Mouse (Mus musculus) forebrain, embryonic 16.5 days (tissue): Measurements from ENCODE around the gene Zmiz1. TPM values are rescaled to one million over a fixed set of nuclear protein-coding genes. Genes with fewer than 3 reads are reported as not detected.

ENCODE experiments used
- ATAC-seq: fragments of 200-750 bp; cut with Nextera tagmentation; 2 replicates; pipeline ENCODE4 v1.8.0; 2017; ENCODE audit warnings: mild to moderate bottlenecking, moderate library complexity
- H3K27ac ChIP-seq: fragments of 300-500 bp; sonication (generic); 2 replicates; pipeline ENCODE4 v1.5.1; 2014; ENCODE audit warnings: low read length, control low read depth
- H3K27me3 ChIP-seq: fragments of 300-500 bp; sonication (generic); replicated peaks from 2 replicates; pipeline ENCODE4 v1.6.1; 2014; ENCODE audit warnings: low read length; ENCODE audit not compliant: control insufficient read depth, insufficient read depth
- H3K36me3 ChIP-seq: fragments of 300-500 bp; sonication (generic); 2 replicates; pipeline ENCODE4 v1.6.1; 2014; ENCODE audit not compliant: control insufficient read depth, insufficient read depth
- H3K4me1 ChIP-seq: fragments of 300-500 bp; sonication (generic); replicated peaks from 2 replicates; pipeline ENCODE4 v1.6.1; 2014; ENCODE audit warnings: low read length; ENCODE audit not compliant: control insufficient read depth, insufficient read depth
- H3K4me2 ChIP-seq: fragments of 300-500 bp; sonication (generic); 2 replicates; pipeline ENCODE4 v1.6.1; 2014; ENCODE audit warnings: mild to moderate bottlenecking, low read length, control low read depth
- H3K4me3 ChIP-seq: fragments of 300-500 bp; sonication (generic); replicated peaks from 2 replicates; pipeline ENCODE4 v1.5.1; 2014; ENCODE audit warnings: mild to moderate bottlenecking, low read length, control low read depth
- H3K9ac ChIP-seq: fragments of 300-500 bp; sonication (generic); replicated peaks from 2 replicates; pipeline ENCODE4 v1.6.1; 2014; ENCODE audit warnings: low read depth, low read length, control low read depth
- H3K9me3 ChIP-seq: fragments of 300-500 bp; sonication (generic); 2 replicates; pipeline ENCODE4 v1.6.1; 2016; ENCODE audit warnings: low read length; ENCODE audit not compliant: control insufficient read depth
- WGBS: fragments of 180-500 bp; shearing (Covaris S2); extraction: QIAGEN DNeasy Blood & Tissue Kit; methylation state at CpG from one replicate; pipeline ENCODE4 v1.1.7; 2014; 5-methylcytosine and 5-hydroxymethylcytosine counted together
- polyA plus RNA-seq: library from polyadenylated mRNA; unstranded; fragments of >200 nt; fragmentation: Nextera tagmentation; extraction: Ambion mirVana; gene quantifications from 2 replicates; pipeline ENCODE4 v1.2.1, GENCODE M21; 2015

Zmiz1 gene
- polyA plus RNA-seq, 1 experiment from 2014 or later: 56.6 TPM

DNA sequence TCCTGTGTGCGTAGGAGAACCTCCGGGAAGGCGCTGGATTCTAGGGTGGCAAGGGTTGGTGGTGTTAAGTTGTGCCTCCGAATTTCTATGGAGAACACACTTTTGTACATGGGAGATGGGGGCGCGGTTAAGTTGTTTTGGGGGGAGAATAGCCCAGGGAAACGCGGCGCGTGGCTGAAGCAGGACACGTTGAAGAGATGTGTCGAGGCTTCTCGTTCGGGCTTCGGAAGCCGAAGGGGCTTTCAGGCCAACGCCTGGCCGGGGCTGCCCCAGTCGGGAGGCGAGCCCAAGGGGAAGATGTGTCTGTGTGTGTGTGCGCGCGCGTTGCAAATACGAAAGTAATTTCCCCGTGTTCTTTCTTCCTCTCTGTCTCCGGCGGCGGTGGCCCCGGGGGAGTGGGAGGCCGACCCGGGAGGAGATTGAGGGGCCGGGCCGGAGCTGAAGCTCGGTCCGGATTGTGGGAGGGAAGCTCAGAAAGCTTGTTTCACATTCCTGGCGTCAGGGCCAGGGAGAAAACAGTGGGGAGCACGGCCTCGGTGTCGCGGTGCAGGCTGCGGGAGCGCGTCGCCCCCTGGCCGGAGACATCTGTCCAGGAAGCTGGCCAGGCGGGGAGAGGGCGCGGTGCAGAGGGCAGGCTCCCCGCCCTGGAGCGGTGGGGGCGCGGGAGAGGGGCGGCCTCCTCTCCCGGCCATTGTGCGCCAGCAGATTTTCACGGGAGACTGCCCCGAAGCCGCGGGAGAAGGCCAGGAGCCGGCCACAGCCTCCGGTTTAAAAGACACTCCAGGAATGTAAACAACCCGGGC is 1.2 kb downstream of the Zmiz1 start:
- no peak for ATAC-seq
- Histone ChIP-seq H3K4me1 (peaks cover 61% of the 10 kb centered on the region), H3K27ac (peak overlapping the region; percentile 99), H3K36me3 (no peaks in the 10 kb centered on the region), H3K4me3 (peak overlapping the region; percentile 100), H3K9me3 (no peaks in the 10 kb centered on the region), H3K9ac (peak overlapping the region; percentile 98), H3K27me3 (no peaks in the 10 kb centered on the region), H3K4me2 (peak overlapping the region; percentile 65)
- WGBS: under 1% methylated on average over 59 of the region's 63 CpGs

DNA sequence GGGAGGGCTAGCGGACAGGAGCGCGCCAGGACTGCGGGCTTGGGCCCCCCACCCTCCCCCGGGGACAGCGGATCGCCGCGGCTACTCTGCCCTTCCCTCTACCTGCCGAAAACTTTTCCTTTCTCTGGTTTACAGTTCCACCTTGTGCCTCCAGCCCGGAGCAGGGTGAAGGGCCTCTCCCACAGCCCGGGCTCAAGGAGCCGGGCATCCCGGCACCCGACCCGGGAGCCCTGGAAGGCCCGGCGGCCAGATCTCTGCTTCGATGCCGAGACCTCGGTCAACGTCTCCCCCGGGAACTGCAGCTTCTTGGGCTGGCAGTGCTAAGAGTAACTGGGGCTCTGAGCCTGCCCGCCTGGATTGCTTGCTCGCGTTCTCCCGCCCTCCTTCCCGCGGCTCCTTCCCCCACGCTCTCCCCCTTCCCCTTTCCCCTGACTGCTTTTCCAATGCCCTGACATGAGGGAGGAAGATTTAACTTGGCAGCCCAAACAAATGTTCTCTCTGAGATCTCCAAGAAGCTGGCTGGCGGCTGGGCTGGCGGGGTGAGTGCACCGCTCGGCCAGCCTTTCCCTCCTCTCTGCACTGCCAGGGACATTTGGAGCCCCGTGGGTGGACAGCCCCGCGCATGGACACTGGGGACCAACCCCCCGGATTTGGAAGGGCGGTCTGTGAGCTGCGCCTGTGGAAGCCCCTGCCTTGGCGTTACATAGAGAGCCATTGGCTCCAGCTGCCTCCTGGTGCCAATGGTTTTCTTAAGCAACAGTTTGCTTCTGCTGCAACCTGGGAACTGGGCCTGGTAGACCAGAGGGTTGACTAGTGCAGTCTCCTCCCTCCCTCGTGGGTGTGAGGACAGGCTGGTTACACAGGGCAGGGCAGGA is 2.1 kb downstream of the Zmiz1 start:
- peak overlapping the region; percentile 65 for H3K4me2 ChIP-seq

DNA sequence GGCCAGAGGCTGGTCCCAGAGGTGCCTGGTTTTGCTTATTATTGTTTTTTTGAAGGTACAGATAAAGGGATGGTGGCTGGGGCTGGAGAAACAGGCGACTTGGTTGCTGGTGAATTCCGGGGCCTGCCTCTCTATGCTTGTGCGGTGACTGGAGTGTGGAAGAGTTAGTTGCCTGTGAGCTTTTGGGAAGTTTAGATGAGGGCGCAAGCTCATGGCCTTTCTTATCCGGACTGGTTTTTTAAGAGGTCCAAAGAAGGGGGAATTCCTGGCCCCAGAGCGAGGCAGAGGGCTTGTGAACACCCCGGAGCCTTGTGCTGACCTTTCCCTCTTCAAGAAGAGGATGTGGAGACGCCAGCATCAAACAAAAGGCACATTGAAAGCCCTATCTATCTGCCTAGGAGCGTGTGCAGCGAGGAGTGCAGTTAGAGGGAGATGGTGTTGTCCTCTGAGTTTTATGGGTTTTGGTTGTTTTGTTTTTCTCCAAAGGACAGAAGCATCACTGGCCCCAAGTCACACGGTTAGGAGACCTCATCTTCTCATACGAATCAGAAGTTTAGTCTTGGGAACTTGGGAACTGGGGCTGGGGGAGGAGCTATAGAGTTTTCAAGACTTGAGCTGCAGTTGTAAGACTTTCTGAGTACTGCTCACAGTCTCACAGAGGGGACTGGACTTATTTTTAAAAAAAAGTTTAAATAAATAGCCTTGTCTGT is 2.8 kb downstream of the Zmiz1 start:
- Histone ChIP-seq H3K9me3 (no peaks in the 10 kb centered on the region), H3K9ac (peak overlapping the region; percentile 98), H3K27ac (peak overlapping the region; percentile 99), H3K4me2 (peak overlapping the region; percentile 65), H3K27me3 (no peaks in the 10 kb centered on the region), H3K4me1 (peaks cover 63% of the 10 kb centered on the region), H3K36me3 (no peaks in the 10 kb centered on the region), H3K4me3 (peak overlapping the region; percentile 100)
- WGBS: 3% methylated on average over 12 of the region's 12 CpGs
- no peak for ATAC-seq

More for the DNA sequence above, 2.1 kb downstream of the Zmiz1 start:
- Histone ChIP-seq H3K9me3 (no peaks in the 10 kb centered on the region), H3K4me1 (peaks cover 64% of the 10 kb centered on the region), H3K27ac (peak overlapping the region; percentile 99), H3K4me3 (peak overlapping the region; percentile 100), H3K9ac (peak overlapping the region; percentile 98), H3K36me3 (no peaks in the 10 kb centered on the region), H3K27me3 (no peaks in the 10 kb centered on the region)
- under 1% methylated on average over 38 of the region's 42 CpGs for WGBS
- peak; percentile 18 for ATAC-seq

DNA sequence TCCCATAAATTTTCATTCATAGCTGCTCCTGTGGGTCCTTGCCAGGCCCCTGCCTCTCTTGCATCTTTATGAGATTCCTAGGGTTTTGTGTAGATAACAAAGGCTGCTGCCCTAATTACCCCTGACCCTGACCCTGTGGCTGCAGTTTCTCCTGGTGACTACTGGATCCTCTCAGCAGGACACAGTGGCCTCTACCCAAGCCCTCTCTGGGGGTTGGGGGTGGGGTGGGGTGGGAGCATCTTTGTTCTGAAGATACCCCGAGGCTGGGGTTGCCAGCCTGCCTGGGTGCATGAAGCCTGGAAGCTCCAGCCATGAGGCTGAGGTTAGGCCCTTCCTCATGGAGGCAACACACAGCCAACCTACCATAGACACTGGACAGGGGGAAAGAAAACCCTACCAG is 4.0 kb downstream of the Zmiz1 start:
- H3K9ac ChIP-seq: no peak overlapping the region
- no peaks in the 10 kb centered on the region for H3K27me3 ChIP-seq
- no peak for ATAC-seq
- H3K36me3 ChIP-seq: no peaks in the 10 kb centered on the region
- H3K4me2 ChIP-seq: no peak overlapping the region
- H3K9me3 ChIP-seq: no peaks in the 10 kb centered on the region
- WGBS: 6% methylated on average over 1 of the region's 1 CpGs
- H3K4me3 ChIP-seq: no peak overlapping the region
- H3K27ac ChIP-seq: no peak overlapping the region
- H3K4me1 ChIP-seq: peaks cover 71% of the 10 kb centered on the region

- H3K27me3 ChIP-seq: no peaks in the 10 kb centered on the region
- H3K36me3 ChIP-seq: no peaks in the 10 kb centered on the region
- ATAC-seq: no peak
- peaks cover 75% of the 10 kb centered on the region for H3K4me1 ChIP-seq
- H3K4me2 ChIP-seq: peak overlapping the region; percentile 2; the same call in 1 of the 2 replicates
- WGBS: 8% methylated on average over 9 of the region's 9 CpGs
- no peak overlapping the region for H3K9ac ChIP-seq
- no peak overlapping the region for H3K4me3 ChIP-seq
- no peaks in the 10 kb centered on the region for H3K9me3 ChIP-seq
- H3K27ac ChIP-seq: no peak overlapping the region
These were observed 4.9 kb downstream of the Zmiz1 start for GRCm38 (mm10) chr14:25463919-25464318.

DNA sequence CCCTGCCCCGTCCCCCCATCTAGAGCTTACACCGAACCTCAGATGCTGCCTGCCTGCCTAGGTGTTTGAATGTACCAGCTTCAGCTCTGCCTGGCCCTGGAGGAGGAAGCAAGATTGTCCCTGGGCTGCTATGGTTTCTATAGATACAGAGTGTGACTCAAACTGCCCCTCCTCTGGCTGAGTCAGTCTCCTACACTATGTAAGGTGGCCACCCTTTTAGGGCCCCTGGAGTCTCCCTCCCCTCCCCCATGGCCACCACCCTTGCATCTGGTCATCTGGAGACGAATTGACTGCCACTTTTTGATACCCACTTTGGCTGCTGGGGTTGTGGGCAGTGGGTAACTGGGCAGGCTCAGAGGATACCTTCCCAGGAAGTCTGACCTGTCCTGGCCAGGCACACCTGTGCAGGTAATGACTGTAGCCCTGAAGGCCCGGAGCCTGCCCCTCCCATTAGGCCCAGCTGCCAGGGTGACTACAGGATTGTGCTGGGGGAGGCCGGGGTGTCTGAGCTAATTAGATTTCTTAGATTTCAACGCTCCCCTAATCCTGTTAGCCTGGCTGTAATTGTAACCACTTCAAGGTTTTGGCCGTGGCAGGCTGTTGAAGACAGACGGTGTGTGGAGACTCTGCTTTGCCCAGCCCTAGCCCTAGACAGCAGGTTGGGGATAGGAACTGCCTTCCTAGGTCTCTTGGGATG is 5.8 kb downstream of the Zmiz1 start:
- H3K9me3 ChIP-seq: no peaks in the 10 kb centered on the region
- ATAC-seq: no peak
- no peak overlapping the region for H3K9ac ChIP-seq
- no peaks in the 10 kb centered on the region for H3K27me3 ChIP-seq
- H3K4me1 ChIP-seq: peaks cover 82% of the 10 kb centered on the region
- no peak overlapping the region for H3K4me3 ChIP-seq
- no peak overlapping the region for H3K27ac ChIP-seq
- H3K36me3 ChIP-seq: no peaks in the 10 kb centered on the region
- WGBS: 20% methylated on average over 8 of the region's 8 CpGs
- no peak overlapping the region for H3K4me2 ChIP-seq

DNA sequence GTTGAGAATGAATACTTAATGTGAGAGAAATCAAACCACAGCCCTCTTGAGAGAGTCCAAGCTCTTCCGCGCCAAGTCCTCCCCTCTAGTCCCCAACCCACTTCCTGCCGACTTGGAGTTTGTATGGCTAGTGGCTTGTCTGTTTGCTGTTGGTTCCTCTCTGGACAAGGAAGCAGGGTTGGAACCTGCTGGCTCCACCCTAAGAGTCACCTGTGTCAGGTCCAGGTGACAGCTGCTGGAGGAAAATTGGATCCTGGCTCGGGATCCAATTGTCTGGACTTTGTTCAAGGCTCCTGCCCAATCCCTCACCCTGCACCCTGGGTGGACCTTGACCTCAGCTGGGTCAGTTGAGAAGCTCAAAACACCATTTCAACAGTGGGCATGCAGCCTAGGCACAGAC is 7.4 kb downstream of the Zmiz1 start:
- Histone ChIP-seq H3K9ac (no peak overlapping the region), H3K27ac (no peak overlapping the region), H3K36me3 (no peaks in the 10 kb centered on the region), H3K27me3 (no peaks in the 10 kb centered on the region), H3K9me3 (no peaks in the 10 kb centered on the region), H3K4me3 (no peak overlapping the region), H3K4me2 (no peak overlapping the region), H3K4me1 (peaks cover 95% of the 10 kb centered on the region)
- no peak for ATAC-seq
- WGBS: 75% methylated on average over 4 of the region's 4 CpGs

DNA sequence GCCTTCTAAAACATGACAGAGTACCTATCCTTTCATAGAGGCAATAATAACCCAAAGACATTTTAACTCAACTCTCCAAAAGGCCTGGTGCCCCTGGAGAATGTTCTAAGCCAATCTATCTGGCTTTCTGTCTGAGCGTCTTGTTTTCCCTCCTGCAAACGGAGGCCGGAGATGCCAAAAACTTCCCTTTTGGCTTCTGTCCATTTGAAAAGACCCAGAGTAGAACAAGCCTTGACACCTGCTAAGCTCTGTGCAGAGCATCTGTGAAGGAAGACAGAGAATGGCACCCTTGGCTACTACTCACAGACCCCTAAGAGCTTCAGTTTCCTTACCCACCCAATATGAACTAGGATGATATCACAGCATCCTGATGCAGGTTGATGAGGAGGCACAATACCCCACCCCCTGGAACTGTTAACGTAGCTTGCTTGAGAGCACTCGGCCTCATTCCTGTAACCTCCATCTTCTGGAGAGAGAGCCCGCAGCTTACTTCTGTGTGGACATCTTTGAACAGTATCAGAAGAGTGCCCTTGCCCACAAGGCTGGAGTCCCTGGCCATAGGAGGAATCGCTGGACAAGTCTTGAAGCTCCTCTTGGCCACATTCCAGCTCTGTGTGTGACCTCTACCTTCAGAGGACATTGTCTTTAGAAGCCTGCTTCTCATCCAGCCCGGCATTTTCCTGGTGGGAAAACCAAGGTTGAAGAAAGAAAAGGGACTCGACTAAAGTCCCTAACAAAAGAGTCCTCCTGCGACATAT is 9.1 kb downstream of the Zmiz1 start:
- H3K27me3 ChIP-seq: no peaks in the 10 kb centered on the region
- H3K9me3 ChIP-seq: no peaks in the 10 kb centered on the region
- no peaks in the 10 kb centered on the region for H3K36me3 ChIP-seq
- no peak overlapping the region for H3K9ac ChIP-seq
- H3K4me2 ChIP-seq: no peak overlapping the region
- no peak for ATAC-seq
- H3K4me1 ChIP-seq: peaks cover 92% of the 10 kb centered on the region
- 47% methylated on average over 10 of the region's 10 CpGs for WGBS
- peak overlapping the region; percentile 38; the same call in 1 of the 2 replicates for H3K27ac ChIP-seq
- H3K4me3 ChIP-seq: no peak overlapping the region
